Mouse (Mus musculus): ENCODE data around the gene Adgrg6. TPM values are rescaled to one million over a fixed set of nuclear protein-coding genes. Genes with fewer than 3 reads are reported as not detected.

Adgrg6 gene
- polyA plus RNA-seq, 1 experiment from 2014 or later: 0.50 TPM

GRCm38 (mm10) chr10:14451811-14452210, 93.6 kb downstream of the Adgrg6 start:
- no peak overlapping the region for H3K27ac ChIP-seq (replicated peaks)
- H3K4me2 ChIP-seq (replicated peaks): no peak overlapping the region
- ATAC-seq (replicated peaks): peak; percentile 78
- no peaks in the 10 kb centered on the region for H3K27me3 ChIP-seq
- H3K4me3 ChIP-seq: no peak overlapping the region
- no peaks in the 10 kb centered on the region for H3K4me1 ChIP-seq
- H3K9ac ChIP-seq (replicated peaks): no peak overlapping the region
- WGBS: 31% methylated on average over 3 of the region's 3 CpGs
- no peaks in the 10 kb centered on the region for H3K36me3 ChIP-seq
- no peaks in the 10 kb centered on the region for H3K9me3 ChIP-seq

DNA sequence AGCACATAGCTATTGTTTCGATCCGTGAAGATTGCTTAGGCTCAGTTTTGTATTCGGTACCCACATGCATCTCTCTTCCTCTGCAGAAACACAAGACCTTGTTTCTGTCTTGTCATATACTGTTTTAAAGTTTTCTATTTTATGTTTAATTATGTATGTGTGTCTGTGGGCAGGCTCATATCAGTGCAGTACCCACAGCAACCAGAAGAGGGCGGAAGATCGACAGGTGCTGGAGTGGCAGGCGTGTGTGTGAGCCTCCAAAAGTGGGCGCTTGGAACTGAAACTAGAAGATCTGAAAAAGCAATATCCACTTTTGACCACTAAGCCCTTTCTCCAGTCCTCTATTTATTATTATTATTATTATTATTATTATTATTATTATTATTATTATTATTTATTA, 95.4 kb downstream of the Adgrg6 start:
- no peaks in the 10 kb centered on the region for H3K4me1 ChIP-seq
- WGBS: 74% methylated on average over 7 of the region's 7 CpGs
- no peaks in the 10 kb centered on the region for H3K36me3 ChIP-seq
- no peak for ATAC-seq (replicated peaks)
- H3K27ac ChIP-seq (replicated peaks): no peak overlapping the region
- H3K27me3 ChIP-seq: no peaks in the 10 kb centered on the region
- H3K9ac ChIP-seq (replicated peaks): no peak overlapping the region
- no peak overlapping the region for H3K4me2 ChIP-seq (replicated peaks)
- H3K4me3 ChIP-seq: no peak overlapping the region
- no peaks in the 10 kb centered on the region for H3K9me3 ChIP-seq

DNA sequence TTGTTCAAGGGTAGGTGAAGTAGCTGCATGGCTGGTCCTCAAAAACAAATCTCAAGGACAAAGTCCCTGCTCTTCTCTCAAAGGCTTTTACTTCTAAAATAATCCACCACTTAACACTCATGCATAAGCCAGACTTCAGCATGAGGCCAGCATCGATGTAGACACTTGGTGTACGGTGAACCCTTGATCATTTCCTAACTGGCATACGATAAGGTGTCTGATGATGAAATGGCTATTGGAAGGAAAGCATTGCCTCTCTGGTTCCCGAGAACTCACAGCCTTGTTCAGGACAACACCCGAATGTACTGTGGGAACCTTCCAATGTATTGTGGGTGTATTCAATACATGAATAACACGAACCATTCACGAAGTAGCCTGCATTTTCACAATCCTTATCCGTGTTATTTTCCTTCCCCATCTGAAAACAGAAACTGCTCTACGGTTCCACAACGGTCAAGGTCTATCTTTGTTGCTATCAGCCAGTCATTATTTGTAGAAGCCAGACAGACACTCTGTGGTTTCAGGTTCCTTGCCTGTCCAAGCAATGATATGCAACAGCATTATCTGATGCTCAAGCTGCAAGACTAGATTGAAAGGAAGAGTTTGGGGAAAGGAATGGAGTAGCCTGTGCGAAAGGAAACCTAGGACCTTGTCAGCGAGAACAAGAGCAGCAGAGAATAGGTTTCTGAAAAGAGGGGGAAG, 99.7 kb downstream of the Adgrg6 start:
- H3K36me3 ChIP-seq: no peaks in the 10 kb centered on the region
- WGBS: 89% methylated on average over 12 of the region's 12 CpGs
- no peaks in the 10 kb centered on the region for H3K4me1 ChIP-seq
- no peaks in the 10 kb centered on the region for H3K27me3 ChIP-seq
- no peak overlapping the region for H3K27ac ChIP-seq (replicated peaks)
- H3K9me3 ChIP-seq: no peaks in the 10 kb centered on the region
- no peak overlapping the region for H3K4me3 ChIP-seq
- H3K4me2 ChIP-seq (replicated peaks): no peak overlapping the region
- no peak for ATAC-seq (replicated peaks)
- H3K9ac ChIP-seq (replicated peaks): no peak overlapping the region

- H3K27me3 ChIP-seq: no peaks in the 10 kb centered on the region
- no peaks in the 10 kb centered on the region for H3K9me3 ChIP-seq
- no peak for ATAC-seq (replicated peaks)
- no peak overlapping the region for H3K9ac ChIP-seq (replicated peaks)
- no peak overlapping the region for H3K4me3 ChIP-seq
- no peaks in the 10 kb centered on the region for H3K36me3 ChIP-seq
- no peak overlapping the region for H3K27ac ChIP-seq (replicated peaks)
- H3K4me1 ChIP-seq: no peaks in the 10 kb centered on the region
- 90% methylated on average over 9 of the region's 9 CpGs for WGBS
- no peak overlapping the region for H3K4me2 ChIP-seq (replicated peaks)
Measured at GRCm38 (mm10) chr10:14440860-14441579, 104.4 kb downstream of the Adgrg6 start.

GRCm38 (mm10) chr10:14404070-14404469, 141.4 kb downstream of the Adgrg6 start:
- Histone ChIP-seq H3K4me3 (no peak overlapping the region), H3K4me2 (replicated peaks) (no peak overlapping the region), H3K9me3 (peaks cover 14% of the 10 kb centered on the region; the same call in 1 of the 2 replicates), H3K27me3 (no peaks in the 10 kb centered on the region), H3K9ac (replicated peaks) (no peak overlapping the region), H3K4me1 (no peaks in the 10 kb centered on the region), H3K27ac (replicated peaks) (no peak overlapping the region), H3K36me3 (no peaks in the 10 kb centered on the region)
- 70% methylated on average over 1 of the region's 1 CpGs for WGBS
- ATAC-seq (replicated peaks): no peak

DNA sequence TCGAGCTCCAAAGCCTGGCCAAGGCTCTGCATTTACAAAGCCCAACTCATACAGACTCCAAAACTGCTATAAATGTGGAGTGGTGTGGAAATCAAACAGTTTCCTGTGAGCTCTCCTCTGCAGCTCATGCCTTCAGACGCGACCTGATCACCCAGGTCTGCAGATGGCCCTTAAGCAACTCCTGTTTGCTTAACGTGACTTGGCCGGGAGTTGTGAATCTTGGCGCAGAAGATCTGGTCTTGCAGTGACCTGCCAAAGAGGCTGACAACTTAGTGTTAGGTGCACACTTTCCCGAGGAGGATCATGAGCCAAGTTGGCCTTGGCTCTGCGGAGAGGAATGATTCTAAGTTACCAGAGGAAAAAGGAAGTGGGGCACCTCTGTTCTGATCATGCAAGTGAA, 143.7 kb downstream of the Adgrg6 start:
- Histone ChIP-seq H3K4me2 (replicated peaks) (no peak overlapping the region), H3K9ac (replicated peaks) (no peak overlapping the region), H3K4me1 (no peaks in the 10 kb centered on the region), H3K4me3 (no peak overlapping the region), H3K36me3 (no peaks in the 10 kb centered on the region), H3K27ac (replicated peaks) (no peak overlapping the region), H3K27me3 (no peaks in the 10 kb centered on the region), H3K9me3 (0 out of 2 replicates have a peak, but pooled peaks cover 2% of the 10 kb centered on the region)
- 89% methylated on average over 8 of the region's 8 CpGs for WGBS
- ATAC-seq (replicated peaks): no peak

- Histone ChIP-seq H3K27me3 (no peaks in the 10 kb centered on the region), H3K4me1 (no peaks in the 10 kb centered on the region), H3K4me3 (no peak overlapping the region), H3K9me3 (no peaks in the 10 kb centered on the region), H3K9ac (replicated peaks) (no peak overlapping the region), H3K4me2 (replicated peaks) (no peak overlapping the region), H3K36me3 (no peaks in the 10 kb centered on the region), H3K27ac (replicated peaks) (no peak overlapping the region)
- WGBS: 17% methylated on average over 11 of the region's 11 CpGs
- peak; percentile 98 for ATAC-seq (replicated peaks)
Measured at GRCm38 (mm10) chr10:14391025-14391639, 154.3 kb downstream of the Adgrg6 start.

DNA sequence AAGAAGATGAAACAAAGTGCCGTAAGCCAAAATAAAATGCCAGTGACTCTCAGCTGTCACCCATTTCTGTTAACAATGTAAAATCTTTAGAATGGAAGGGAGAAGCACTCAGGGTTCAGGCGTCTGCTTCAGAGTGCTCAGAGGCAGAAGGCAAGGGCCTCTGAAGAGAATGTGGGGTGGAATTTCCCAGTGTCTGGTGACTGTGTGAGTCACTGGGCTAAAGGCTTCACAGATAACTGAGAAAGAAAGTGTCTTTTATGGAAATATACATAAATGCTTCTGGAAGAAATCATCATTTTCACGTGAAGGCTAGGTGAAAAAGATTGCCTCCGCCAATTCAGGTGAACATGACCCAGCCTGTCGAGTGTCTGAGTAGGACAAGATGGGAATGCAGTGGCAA, 159.9 kb downstream of the Adgrg6 start:
- Histone ChIP-seq H3K27ac (replicated peaks) (no peak overlapping the region), H3K36me3 (no peaks in the 10 kb centered on the region), H3K4me3 (no peak overlapping the region), H3K9ac (replicated peaks) (no peak overlapping the region), H3K4me1 (no peaks in the 10 kb centered on the region), H3K9me3 (no peaks in the 10 kb centered on the region), H3K4me2 (replicated peaks) (no peak overlapping the region), H3K27me3 (no peaks in the 10 kb centered on the region)
- ATAC-seq (replicated peaks): no peak
- 89% methylated on average over 5 of the region's 5 CpGs for WGBS

DNA sequence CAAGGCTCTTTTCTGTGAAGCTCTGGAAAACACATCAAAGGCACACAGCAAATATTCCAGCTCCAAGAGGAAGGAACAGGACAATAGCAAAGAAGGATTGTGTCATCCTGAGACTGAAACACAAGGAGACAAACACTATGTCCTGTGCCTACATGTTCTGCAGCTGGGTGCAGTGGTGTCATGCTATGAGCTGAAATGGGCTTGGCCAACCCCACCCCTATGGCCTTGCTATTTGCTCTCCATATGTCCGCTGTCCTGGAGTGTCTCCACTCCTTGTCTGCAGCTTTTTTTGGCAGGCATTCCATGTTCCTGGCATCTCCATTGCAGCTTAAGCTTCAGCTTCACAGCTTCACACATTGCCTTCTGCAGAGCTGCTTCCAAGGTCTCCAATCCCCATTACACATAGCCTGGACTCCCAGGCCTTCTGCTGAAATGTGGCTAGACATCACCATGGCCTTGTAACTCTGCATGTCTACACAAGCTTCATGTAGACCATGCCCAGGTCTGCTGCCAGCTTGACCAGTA, 180.3 kb downstream of the Adgrg6 start:
- H3K4me1 ChIP-seq: no peaks in the 10 kb centered on the region
- no peak overlapping the region for H3K27ac ChIP-seq (replicated peaks)
- no peaks in the 10 kb centered on the region for H3K36me3 ChIP-seq
- 80% methylated on average over 1 of the region's 1 CpGs for WGBS
- no peak overlapping the region for H3K4me3 ChIP-seq
- no peaks in the 10 kb centered on the region for H3K9me3 ChIP-seq
- H3K9ac ChIP-seq (replicated peaks): no peak overlapping the region
- no peaks in the 10 kb centered on the region for H3K27me3 ChIP-seq
- ATAC-seq (replicated peaks): no peak
- no peak overlapping the region for H3K4me2 ChIP-seq (replicated peaks)

- ATAC-seq (replicated peaks): no peak
- H3K4me1 ChIP-seq: no peaks in the 10 kb centered on the region
- H3K4me2 ChIP-seq (replicated peaks): no peak overlapping the region
- no peak overlapping the region for H3K4me3 ChIP-seq
- no peaks in the 10 kb centered on the region for H3K27me3 ChIP-seq
- H3K36me3 ChIP-seq: no peaks in the 10 kb centered on the region
- 94% methylated on average over 2 of the region's 2 CpGs for WGBS
- H3K9me3 ChIP-seq: no peaks in the 10 kb centered on the region
- no peak overlapping the region for H3K27ac ChIP-seq (replicated peaks)
- no peak overlapping the region for H3K9ac ChIP-seq (replicated peaks)
Measured at GRCm38 (mm10) chr10:14363226-14363625, 182.2 kb downstream of the Adgrg6 start.

GRCm38 (mm10) chr10:14358271-14358670, 187.2 kb downstream of the Adgrg6 start:
- Histone ChIP-seq H3K27ac (replicated peaks) (no peak overlapping the region), H3K9ac (replicated peaks) (no peak overlapping the region), H3K9me3 (no peaks in the 10 kb centered on the region), H3K4me3 (no peak overlapping the region), H3K4me1 (no peaks in the 10 kb centered on the region), H3K27me3 (no peaks in the 10 kb centered on the region), H3K36me3 (no peaks in the 10 kb centered on the region), H3K4me2 (replicated peaks) (no peak overlapping the region)
- WGBS: 76% methylated on average over 3 of the region's 3 CpGs
- no peak for ATAC-seq (replicated peaks)
